Mouse (Mus musculus) heart, adult 2 months (tissue): ENCODE measurements around the gene Taldo1.

Experiments used
- EP300 ChIP-seq: fragments of 200-500 bp; IDR thresholded peaks from 2 replicates; pipeline ENCODE4 v1.6.1; 2011; ENCODE audit warnings: low read depth, low read length, control low read depth; ENCODE audit not compliant: insufficient read depth
- POLR2A ChIP-seq: fragments of 200-500 bp; IDR thresholded peaks from 2 replicates; pipeline ENCODE4 v1.6.1; 2011; ENCODE audit warnings: mild to moderate bottlenecking, low read depth, low read length, control low read depth; ENCODE audit not compliant: insufficient read depth

GRCm38 (mm10) chr7:141426948-141427730 is 35.1 kb downstream of the Taldo1 start:
- TF ChIP-seq EP300 (no peak), POLR2A (no peak)
